Mouse (Mus musculus): ENCODE measurements around the gene St5.

DNA sequence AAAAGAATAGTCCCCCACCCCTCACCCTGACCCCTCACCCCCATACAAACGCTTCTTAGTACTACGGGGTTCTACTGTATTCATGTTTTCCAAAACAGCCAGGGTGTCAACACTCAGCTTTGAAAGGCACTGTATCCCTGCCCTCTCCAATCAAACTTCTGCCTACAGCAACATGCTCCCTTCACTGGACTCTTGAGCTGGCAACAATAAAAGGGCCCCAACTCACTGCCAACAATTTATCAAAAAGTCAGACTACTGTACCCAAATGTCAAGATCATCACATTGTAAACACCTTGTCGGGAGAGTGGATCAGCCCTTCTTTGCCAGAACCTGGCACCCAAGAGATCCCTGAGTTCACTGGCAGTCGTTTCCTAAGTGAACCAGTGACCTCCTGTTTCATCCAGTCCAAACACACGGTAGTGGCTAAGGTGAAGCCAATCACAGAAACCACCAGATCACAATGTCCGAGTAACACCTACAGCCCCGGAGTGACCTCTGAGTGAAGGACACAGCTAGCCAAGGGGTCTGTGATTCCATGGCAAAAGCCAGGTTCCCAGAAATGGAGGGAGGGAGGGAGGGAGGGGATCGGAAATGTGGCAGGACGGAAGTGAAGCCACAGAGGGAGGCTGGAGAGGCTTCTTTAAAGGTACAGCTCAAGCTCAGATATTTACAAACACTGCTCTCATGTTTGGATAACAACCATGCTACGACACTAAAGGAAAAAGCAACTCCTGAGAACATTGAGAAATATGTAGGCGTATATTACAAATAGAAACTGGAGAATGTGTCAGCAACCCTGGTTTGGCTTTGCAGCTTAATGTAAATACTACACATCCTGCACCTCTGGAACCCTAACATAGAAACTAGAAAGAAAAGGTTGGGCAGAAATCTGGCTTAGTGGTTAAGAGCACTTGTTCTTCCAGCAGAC is 136.3 kb downstream of the St5 start:
- TF ChIP-seq POLR2A (IDR thresholded peaks at IDR 0.05; ENCODE audit: low read depth, low read length), result no peak
- no peak for TF ChIP-seq CTCF (IDR thresholded peaks at IDR 0.05; ENCODE audit: extremely low read depth, insufficient read depth, insufficient read length, insufficient replicate concordance)

Data from spleen, adult 2 months (tissue).